Mouse (Mus musculus): ENCODE results near the gene Col26a1. TPM values are rescaled to one million over a fixed set of nuclear protein-coding genes. Genes with fewer than 3 reads are reported as not detected.

Gene Col26a1
- total and polyA plus RNA-seq, 3 experiments: 0.72 TPM; not detected in 2

GRCm38 (mm10) chr5:136872417-136872816 is 10.6 kb downstream of the Col26a1 start:
- Histone ChIP-seq H3K36me3 (replicated peaks in 1 of 2; ENCODE audit: control insufficient read depth in 1 of 2, insufficient read depth in 1 of 2, low read length in 1 of 2) (no peaks in the 10 kb centered on the region), H3K27me3 (replicated peaks) (peaks cover 49% of the 10 kb centered on the region), H3K4me2 (ENCODE audit: insufficient read depth, low read depth, poor library complexity, severe bottlenecking) (no peak overlapping the region), H3K4me3 (replicated peaks in 1 of 3; ENCODE audit: low read depth in 2 of 3, low read length in 2 of 3, poor library complexity in 1 of 3) (no peak overlapping the region), H3K79me2 (replicated peaks; ENCODE audit: control insufficient read depth, extremely low read depth, insufficient read depth, poor library complexity, severe bottlenecking) (no peaks in the 10 kb centered on the region), H3K9ac (ENCODE audit: insufficient read depth, low read depth) (no peak overlapping the region), H3K27ac (ENCODE audit: insufficient read depth, low read depth) (no peak overlapping the region), H3K4me1 (ENCODE audit: control insufficient read depth in 1 of 2, insufficient read depth in 2 of 2) (peaks cover 2 to 10% of the 10 kb centered on the region in 2 experiments; a peak in 2 of 4 replicates), H3K9me3 (replicated peaks; ENCODE audit: low read length) (peaks cover 5% of the 10 kb centered on the region)
- TF ChIP-seq RAD21 (IDR thresholded peaks at IDR 0.05; ENCODE audit: low read depth, low read length): no peak
- dilution Hi-C loops (cut with MboI; ENCODE audit: extremely low pct_ligation_motif_present, extremely low pct_unique_long_range_greater_than_20kb, low sequenced_read_pairs) (no loop called here), in situ Hi-C loops (cut with MboI; ENCODE audit: low pct_ligation_motif_present, low pct_unique_long_range_greater_than_20kb, low sequenced_read_pairs) (no loop called here)
- no peak for DNase-seq (ENCODE audit: extremely low read depth)

- Histone ChIP-seq H3K79me2 (replicated peaks; ENCODE audit: control insufficient read depth, extremely low read depth, insufficient read depth, poor library complexity, severe bottlenecking) (no peaks in the 10 kb centered on the region), H3K9ac (ENCODE audit: insufficient read depth, low read depth) (no peak overlapping the region), H3K9me3 (replicated peaks; ENCODE audit: low read length) (peaks cover 5% of the 10 kb centered on the region), H3K4me1 (ENCODE audit: control insufficient read depth in 1 of 2, insufficient read depth in 2 of 2) (peaks cover 2 to 10% of the 10 kb centered on the region in 2 experiments; a peak in 2 of 4 replicates), H3K4me3 (replicated peaks in 1 of 3; ENCODE audit: low read depth in 2 of 3, low read length in 2 of 3, poor library complexity in 1 of 3) (no peak overlapping the region), H3K4me2 (ENCODE audit: insufficient read depth, low read depth, poor library complexity, severe bottlenecking) (no peak overlapping the region), H3K27me3 (replicated peaks) (peaks cover 41% of the 10 kb centered on the region), H3K27ac (ENCODE audit: insufficient read depth, low read depth) (no peak overlapping the region), H3K36me3 (replicated peaks in 1 of 2; ENCODE audit: control insufficient read depth in 1 of 2, insufficient read depth in 1 of 2, low read length in 1 of 2) (no peaks in the 10 kb centered on the region)
- DNase-seq (ENCODE audit: extremely low read depth): no peak
- TF ChIP-seq CTCF (conservative IDR thresholded peaks at IDR 0.05 in 1 of 2, IDR thresholded peaks at IDR 0.05 in 1 of 2; ENCODE audit: low read depth in 2 of 2, low read length in 2 of 2) (no peak), MXI1 (IDR thresholded peaks at IDR 0.05; ENCODE audit: low read depth, low read length) (no peak), UBTF (IDR thresholded peaks at IDR 0.05; ENCODE audit: low read depth, low read length) (no peak), MAZ (IDR thresholded peaks at IDR 0.05; ENCODE audit: low read depth, low read length) (no peak)
- in situ Hi-C loops (cut with MboI; ENCODE audit: low pct_ligation_motif_present, low pct_unique_long_range_greater_than_20kb, low sequenced_read_pairs): no loop called here
- dilution Hi-C loops (cut with MboI; ENCODE audit: extremely low pct_ligation_motif_present, extremely low pct_unique_long_range_greater_than_20kb, low sequenced_read_pairs): no loop called here
Measured at GRCm38 (mm10) chr5:136869451-136870114, 13.4 kb downstream of the Col26a1 start.

GRCm38 (mm10) chr5:136867706-136868105 is 15.3 kb downstream of the Col26a1 start:
- H3K4me2 ChIP-seq (ENCODE audit: insufficient read depth, low read depth, poor library complexity, severe bottlenecking): no peak overlapping the region
- peaks cover 2 to 10% of the 10 kb centered on the region in 2 experiments; a peak in 2 of 4 replicates for H3K4me1 ChIP-seq (ENCODE audit: control insufficient read depth in 1 of 2, insufficient read depth in 2 of 2)
- no peaks in the 10 kb centered on the region for H3K79me2 ChIP-seq (replicated peaks; ENCODE audit: control insufficient read depth, extremely low read depth, insufficient read depth, poor library complexity, severe bottlenecking)
- in situ Hi-C loops (cut with MboI; ENCODE audit: low pct_ligation_motif_present, low pct_unique_long_range_greater_than_20kb, low sequenced_read_pairs) (no loop called here), dilution Hi-C loops (cut with MboI; ENCODE audit: extremely low pct_ligation_motif_present, extremely low pct_unique_long_range_greater_than_20kb, low sequenced_read_pairs) (no loop called here)
- no peak overlapping the region for H3K9ac ChIP-seq (ENCODE audit: insufficient read depth, low read depth)
- TF ChIP-seq JUN (IDR thresholded peaks at IDR 0.05; ENCODE audit: insufficient read depth, low read depth, low read length) (no peak), USF2 (conservative IDR thresholded peaks at IDR 0.05; ENCODE audit: low read depth, low read length) (no peak), POLR2A (IDR thresholded peaks at IDR 0.05; ENCODE audit: low read depth, low read length) (no peak), NELFE (IDR thresholded peaks at IDR 0.05; ENCODE audit: low read depth, low read length) (no peak), MXI1 (IDR thresholded peaks at IDR 0.05; ENCODE audit: low read depth, low read length) (no peak), TBP (conservative IDR thresholded peaks at IDR 0.05; ENCODE audit: low read depth, low read length) (no peak), NRF1 (IDR thresholded peaks at IDR 0.05; ENCODE audit: low read depth, low read length) (no peak), ELF1 (IDR thresholded peaks at IDR 0.05; ENCODE audit: low read depth, low read length) (no peak), EP300 (IDR thresholded peaks at IDR 0.05; ENCODE audit: low read length) (no peak), PAX5 (IDR thresholded peaks at IDR 0.05; ENCODE audit: low read length) (no peak), MAX (IDR thresholded peaks at IDR 0.05; ENCODE audit: low read length) (no peak), POLR2AphosphoS2 (IDR thresholded peaks at IDR 0.05; ENCODE audit: low read depth, low read length) (no peak), CTCF (conservative IDR thresholded peaks at IDR 0.05 in 1 of 2, IDR thresholded peaks at IDR 0.05 in 1 of 2; ENCODE audit: low read depth in 2 of 2, low read length in 2 of 2) (no peak), JUND (conservative IDR thresholded peaks at IDR 0.05; ENCODE audit: low read depth, low read length) (no peak), SMC3 (IDR thresholded peaks at IDR 0.05; ENCODE audit: low read depth, low read length) (no peak), SIN3A (IDR thresholded peaks at IDR 0.05; ENCODE audit: low read length) (no peak), USF1 (IDR thresholded peaks at IDR 0.05; ENCODE audit: low read depth, low read length) (no peak), RCOR1 (conservative IDR thresholded peaks at IDR 0.05; ENCODE audit: low read depth, low read length) (no peak), MYC (IDR thresholded peaks at IDR 0.05; ENCODE audit: low read depth, low read length) (no peak), MEF2A (IDR thresholded peaks at IDR 0.05; ENCODE audit: borderline replicate concordance, low read depth, low read length) (no peak)
- H3K27me3 ChIP-seq (replicated peaks): peaks cover 42% of the 10 kb centered on the region
- no peaks in the 10 kb centered on the region for H3K36me3 ChIP-seq (replicated peaks in 1 of 2; ENCODE audit: control insufficient read depth in 1 of 2, insufficient read depth in 1 of 2, low read length in 1 of 2)
- no peak overlapping the region for H3K27ac ChIP-seq (ENCODE audit: insufficient read depth, low read depth)
- H3K9me3 ChIP-seq (replicated peaks; ENCODE audit: low read length): peaks cover 5% of the 10 kb centered on the region
- no peak for DNase-seq (ENCODE audit: extremely low read depth)
- no peak overlapping the region for H3K4me3 ChIP-seq (replicated peaks in 1 of 3; ENCODE audit: low read depth in 2 of 3, low read length in 2 of 3, poor library complexity in 1 of 3)
